Mouse (Mus musculus) myocyte (in vitro differentiated cells): ENCODE measurements at regions not wholly inside any gene's neighbourhood (a gene's known extent, or its start where the extent isn't known, plus 50 kb on each side); places are given as distances from the start of the nearest gene placed in this dataset.

Experiments
- H3K27me3 ChIP-seq: one replicate; pipeline ENCODE4 v1.6.1; 2011; ENCODE audit not compliant: control insufficient read depth, insufficient read depth, insufficient read length
- H3K36me3 ChIP-seq: one replicate; pipeline ENCODE4 v1.6.1; 2011; ENCODE audit not compliant: control insufficient read depth, insufficient read depth
- H3K4me2 ChIP-seq: one replicate; pipeline ENCODE4 v1.6.1; 2011; ENCODE audit warnings: low read depth, control low read depth
- H3K4me3 ChIP-seq: one replicate; pipeline ENCODE4 v1.5.1; 2011; ENCODE audit warnings: mild to moderate bottlenecking, control low read depth, moderate library complexity
- H3K79me2 ChIP-seq: one replicate; pipeline ENCODE4 v1.6.1; 2011; ENCODE audit not compliant: control insufficient read depth, insufficient read depth
- H3ac ChIP-seq: one replicate; pipeline ENCODE4 v1.6.1; 2011; ENCODE audit not compliant: control insufficient read depth, insufficient read length
- CEBPB ChIP-seq: IDR thresholded peaks from 2 replicates; pipeline ENCODE4 v1.6.1; 2011; ENCODE audit warnings: mild to moderate bottlenecking, moderate library complexity; ENCODE audit not compliant: poor library complexity, insufficient read depth, severe bottlenecking
- E2F4 ChIP-seq: IDR thresholded peaks from one replicate; pipeline ENCODE4 v1.6.1; 2011; ENCODE audit warnings: mild to moderate bottlenecking, control low read depth, moderate library complexity; ENCODE audit not compliant: insufficient read depth
- MAX ChIP-seq: IDR thresholded peaks from one replicate; pipeline ENCODE4 v1.6.1; 2011; ENCODE audit warnings: low read depth, mild to moderate bottlenecking, control low read depth
- MYOD1 ChIP-seq, 3 experiments: IDR thresholded peaks; one replicate each; pipeline ENCODE4 v1.6.1; 2011; ENCODE audit warnings: control low read depth in 2 of 3, low read depth in 2 of 3, mild to moderate bottlenecking in 2 of 3, moderate library complexity in 1 of 3; ENCODE audit not compliant: insufficient read length in 2 of 3, control insufficient read depth in 1 of 3
- MYOG ChIP-seq, 3 experiments: IDR thresholded peaks; one replicate each; pipeline ENCODE4 v1.6.1; 2011; ENCODE audit warnings: control low read depth in 2 of 3, low read depth in 2 of 3, mild to moderate bottlenecking in 2 of 3; ENCODE audit not compliant: insufficient read length in 2 of 3, control insufficient read depth in 1 of 3, insufficient read depth in 1 of 3
- POLR2A ChIP-seq: IDR thresholded peaks from one replicate; pipeline ENCODE4 v1.6.1; 2011; ENCODE audit warnings: low read depth, mild to moderate bottlenecking, control low read depth, moderate library complexity; ENCODE audit not compliant: insufficient read length
- POLR2AphosphoS2 ChIP-seq: IDR thresholded peaks from one replicate; pipeline ENCODE4 v1.6.1; 2011; ENCODE audit warnings: low read depth, control low read depth; ENCODE audit not compliant: insufficient read length
- REST ChIP-seq: IDR thresholded peaks from one replicate; pipeline ENCODE4 v1.6.1; 2011; ENCODE audit warnings: mild to moderate bottlenecking, control low read depth, moderate library complexity; ENCODE audit not compliant: insufficient read depth, insufficient read length
- SRF ChIP-seq: IDR thresholded peaks from one replicate; pipeline ENCODE4 v1.6.1; 2011; ENCODE audit warnings: low read depth; ENCODE audit not compliant: control insufficient read depth, insufficient read length
- TCF12 ChIP-seq: IDR thresholded peaks from one replicate; pipeline ENCODE4 v1.6.1; 2011; ENCODE audit warnings: mild to moderate bottlenecking, control low read depth; ENCODE audit not compliant: poor library complexity, insufficient read depth, severe bottlenecking
- TCF3 ChIP-seq: IDR thresholded peaks from one replicate; pipeline ENCODE4 v1.6.1; 2011; ENCODE audit warnings: low read depth, control low read depth; ENCODE audit not compliant: insufficient read length
- USF1 ChIP-seq: IDR thresholded peaks from one replicate; pipeline ENCODE4 v1.6.1; 2011; ENCODE audit warnings: low read depth, mild to moderate bottlenecking, control low read depth, moderate library complexity

DNA sequence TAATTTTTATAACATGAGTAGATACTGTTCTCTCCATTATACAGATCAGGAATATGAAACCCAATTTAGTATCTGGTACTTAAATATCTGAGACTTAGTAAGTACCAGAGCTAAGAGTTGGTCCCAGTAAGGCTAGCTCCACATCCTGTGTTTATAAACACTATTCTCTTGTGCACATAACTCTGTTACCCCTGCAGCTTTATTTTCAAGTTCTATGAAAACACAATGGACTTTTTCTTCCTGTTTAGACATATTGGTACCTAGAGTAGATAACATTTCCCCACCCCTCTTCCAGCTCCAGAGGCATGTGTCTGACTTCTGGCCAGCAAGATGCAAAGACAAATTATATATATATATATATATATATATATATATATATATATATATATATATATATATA is 216.8 kb downstream of the Gm826 start:
- Histone ChIP-seq H3K27me3 (no peaks in the 10 kb centered on the region), H3K79me2 (no peaks in the 10 kb centered on the region), H3K4me3 (no peak overlapping the region), H3K36me3 (no peaks in the 10 kb centered on the region), H3K4me2 (no peak overlapping the region), H3ac (no peak overlapping the region)
- TF ChIP-seq POLR2AphosphoS2 = no peak
- TF ChIP-seq REST = no peak
- TF ChIP-seq TCF12 = no peak
- no peak for TF ChIP-seq CEBPB
- no peak for TF ChIP-seq SRF
- TF ChIP-seq MYOG (IDR thresholded peaks at IDR 0.05; ENCODE audit: control insufficient read depth in 1 of 3, insufficient read depth in 1 of 3, insufficient read length in 2 of 3, low read depth in 2 of 3) = no peak
- TF ChIP-seq USF1 = no peak
- TF ChIP-seq POLR2A = no peak
- no peak for TF ChIP-seq MAX
- no peak for TF ChIP-seq TCF3

- TF ChIP-seq USF1 (no peak), REST (no peak), MYOD1 (IDR thresholded peaks at IDR 0.05; ENCODE audit: control insufficient read depth in 1 of 3, insufficient read length in 2 of 3, low read depth in 2 of 3) (no peak), MAX (no peak), MYOG (IDR thresholded peaks at IDR 0.05; ENCODE audit: control insufficient read depth in 1 of 3, insufficient read depth in 1 of 3, insufficient read length in 2 of 3, low read depth in 2 of 3) (no peak), E2F4 (no peak), SRF (no peak), POLR2AphosphoS2 (no peak)
- Histone ChIP-seq H3ac (no peak overlapping the region), H3K4me3 (no peak overlapping the region), H3K27me3 (no peaks in the 10 kb centered on the region), H3K36me3 (no peaks in the 10 kb centered on the region), H3K79me2 (no peaks in the 10 kb centered on the region), H3K4me2 (no peak overlapping the region)
These were observed 222.7 kb downstream of the Gm826 start for GRCm38 (mm10) chr2:160111176-160111692.

DNA sequence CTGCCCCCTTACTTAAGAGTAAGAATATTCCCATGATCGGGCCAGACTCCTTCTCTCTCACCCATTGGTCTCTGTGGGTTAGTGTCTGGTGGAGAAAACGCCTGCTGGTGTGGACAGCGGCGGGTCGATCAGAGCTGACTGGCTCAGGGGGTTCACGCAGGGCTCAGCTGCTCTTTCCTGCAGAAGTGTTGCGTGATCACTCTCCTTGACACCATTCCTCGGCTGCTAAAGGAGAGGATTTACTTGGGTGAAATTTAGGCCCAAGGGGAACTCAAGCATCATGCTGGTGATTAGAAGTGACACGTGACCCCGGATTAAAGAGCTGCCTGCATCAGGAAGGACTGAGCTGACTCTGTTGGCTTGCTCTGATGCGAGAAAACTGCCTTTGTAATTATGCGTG is 240.9 kb downstream of the Gm826 start:
- Histone ChIP-seq H3K27me3 (no peaks in the 10 kb centered on the region), H3K79me2 (no peaks in the 10 kb centered on the region), H3ac (no peak overlapping the region), H3K36me3 (no peaks in the 10 kb centered on the region), H3K4me2 (no peak overlapping the region), H3K4me3 (no peak overlapping the region)
- TF ChIP-seq MYOD1 (IDR thresholded peaks at IDR 0.05; ENCODE audit: control insufficient read depth in 1 of 3, insufficient read length in 2 of 3, low read depth in 2 of 3) = no peak
- no peak for TF ChIP-seq REST
- no peak for TF ChIP-seq USF1
- no peak for TF ChIP-seq CEBPB
- TF ChIP-seq E2F4 = no peak
- TF ChIP-seq MYOG (IDR thresholded peaks at IDR 0.05; ENCODE audit: control insufficient read depth in 1 of 3, insufficient read depth in 1 of 3, insufficient read length in 2 of 3, low read depth in 2 of 3) = no peak
- TF ChIP-seq POLR2A = no peak
- no peak for TF ChIP-seq TCF3
- TF ChIP-seq MAX = no peak
- TF ChIP-seq SRF = no peak
- no peak for TF ChIP-seq POLR2AphosphoS2
- TF ChIP-seq TCF12 = no peak

DNA sequence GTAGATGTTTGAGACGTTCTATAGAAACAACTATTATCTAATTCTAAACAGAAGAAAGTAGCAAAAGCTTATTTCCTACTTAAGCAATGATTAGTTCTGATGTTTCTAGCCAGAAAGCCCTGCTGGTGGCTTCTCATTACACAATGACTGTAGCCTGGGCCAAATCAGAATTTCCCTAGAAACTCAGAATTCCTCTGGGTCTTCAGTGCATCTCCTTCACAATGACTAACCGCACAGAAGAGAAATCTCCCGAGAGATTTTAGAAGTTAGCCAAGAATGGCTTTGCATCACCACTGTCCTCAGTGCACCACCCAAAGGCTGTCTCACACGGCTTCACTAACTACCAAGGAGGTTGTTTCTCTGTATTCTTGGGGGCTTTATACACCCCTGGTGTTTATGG is 248.0 kb downstream of the Gm826 start:
- no peaks in the 10 kb centered on the region for H3K79me2 ChIP-seq
- no peaks in the 10 kb centered on the region for H3K36me3 ChIP-seq
- H3K4me3 ChIP-seq = no peak overlapping the region
- no peaks in the 10 kb centered on the region for H3K27me3 ChIP-seq
- no peak overlapping the region for H3K4me2 ChIP-seq
- TF ChIP-seq POLR2A = no peak
- TF ChIP-seq POLR2AphosphoS2 = no peak
- TF ChIP-seq REST = no peak
- TF ChIP-seq CEBPB = no peak
- TF ChIP-seq MYOG (IDR thresholded peaks at IDR 0.05; ENCODE audit: control insufficient read depth in 1 of 3, insufficient read depth in 1 of 3, insufficient read length in 2 of 3, low read depth in 2 of 3) = no peak
- TF ChIP-seq TCF3 = no peak
- no peak for TF ChIP-seq MAX
- no peak for TF ChIP-seq USF1
- TF ChIP-seq MYOD1 (IDR thresholded peaks at IDR 0.05; ENCODE audit: control insufficient read depth in 1 of 3, insufficient read length in 2 of 3, low read depth in 2 of 3) = no peak
- no peak for TF ChIP-seq TCF12
- no peak for TF ChIP-seq E2F4
- no peak for TF ChIP-seq SRF
- no peak overlapping the region for H3ac ChIP-seq

DNA sequence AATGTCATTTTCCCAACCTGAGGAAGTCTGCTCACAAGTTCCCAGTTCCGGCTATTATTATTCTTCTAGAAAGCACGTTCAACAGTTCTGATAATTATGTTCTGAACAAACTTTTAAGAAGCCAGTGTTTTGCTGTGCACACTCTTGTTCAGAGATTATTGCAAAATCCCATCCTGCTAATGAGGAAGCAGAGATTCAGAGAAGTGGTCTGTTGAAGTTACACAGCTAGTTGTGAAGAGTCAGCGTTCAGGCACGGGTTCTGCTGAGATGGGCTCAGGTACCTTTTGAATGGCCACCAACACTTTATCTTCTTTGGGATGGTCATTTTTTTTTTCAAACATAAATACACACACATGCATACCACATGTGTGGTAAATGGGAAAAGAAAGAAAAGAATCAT is 250.3 kb downstream of the Gm826 start:
- no peak overlapping the region for H3ac ChIP-seq
- H3K79me2 ChIP-seq = no peaks in the 10 kb centered on the region
- H3K4me2 ChIP-seq = no peak overlapping the region
- TF ChIP-seq POLR2A = no peak
- H3K27me3 ChIP-seq = no peaks in the 10 kb centered on the region
- no peaks in the 10 kb centered on the region for H3K36me3 ChIP-seq
- H3K4me3 ChIP-seq = no peak overlapping the region
